Mouse (Mus musculus) spleen, postnatal 4 days (tissue): ENCODE data around the gene Gm14409.
"Not testable (repeated sequence)": the region's sequence is repeated elsewhere in the genome, so short reads cannot be mapped to it uniquely, and the experiment has no call there.

Experiments used
- DNase-seq, 2 experiments: peaks; one replicate each; pipeline ENCODE4 v3.0.0; 2022; ENCODE audit warnings: low spot score in 2 of 2

The Gm14409 gene

DNA sequence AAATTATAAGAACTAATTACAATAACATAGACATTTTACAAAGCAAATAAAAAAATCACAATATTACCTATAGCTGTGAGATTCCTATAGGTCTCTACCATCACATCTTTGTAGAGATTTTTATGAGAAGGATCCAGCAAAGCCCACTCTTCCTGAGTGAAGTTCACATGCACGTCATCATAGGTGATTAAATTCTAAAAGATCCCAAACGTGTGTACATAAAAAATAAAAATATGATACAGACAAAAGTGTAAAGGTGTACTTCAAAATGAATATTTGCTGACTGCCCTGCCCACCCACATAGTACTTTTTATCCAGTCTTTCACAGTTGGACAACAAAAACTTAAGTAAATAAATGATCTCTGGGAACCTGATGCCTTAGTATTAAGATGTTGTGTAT, at the start of gene Gm14409:
Gene Gm14409 (minus strand): TSS at position 101 of the 400 bp plus-strand sequence.
- not testable (repeated sequence) for DNase-seq

DNA sequence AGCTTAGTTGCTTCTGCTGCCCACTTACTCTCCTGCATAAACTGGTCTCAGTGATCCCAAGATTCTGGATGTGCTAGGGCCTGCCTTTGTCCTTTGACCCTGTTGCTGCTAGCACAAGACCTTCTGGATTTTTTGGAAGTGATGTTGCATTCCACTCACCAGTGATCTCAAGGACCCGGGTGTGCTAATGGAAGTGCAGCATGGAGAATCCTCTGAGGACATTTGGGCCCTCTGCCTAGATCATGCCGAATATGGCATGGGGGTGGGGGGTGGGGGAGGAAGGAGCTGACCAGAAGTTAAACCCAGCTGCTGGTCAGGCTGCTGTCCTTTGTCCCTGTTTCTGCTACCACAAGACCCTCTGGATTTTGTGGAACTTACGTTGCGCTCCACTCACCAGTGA, 42.8 kb upstream of the Gm14409 start:
- not testable (repeated sequence) for DNase-seq

DNA sequence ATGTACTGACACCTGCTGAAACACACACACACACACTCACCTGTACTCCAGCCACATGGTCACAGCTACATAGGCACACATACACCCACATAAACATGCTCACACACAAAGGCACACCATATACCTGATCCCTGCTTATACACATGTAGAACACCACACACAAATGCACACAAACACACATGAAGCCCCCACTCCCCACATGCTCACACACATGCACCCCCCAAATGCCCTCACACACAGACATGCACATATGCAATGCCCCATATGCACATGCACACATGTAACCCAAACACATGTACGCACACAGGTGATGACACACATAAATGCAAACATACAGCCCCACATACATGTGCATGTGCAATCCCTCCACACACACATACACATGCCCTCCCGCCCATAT, 38.1 kb upstream of the Gm14409 start:
- not testable (repeated sequence) for DNase-seq

DNA sequence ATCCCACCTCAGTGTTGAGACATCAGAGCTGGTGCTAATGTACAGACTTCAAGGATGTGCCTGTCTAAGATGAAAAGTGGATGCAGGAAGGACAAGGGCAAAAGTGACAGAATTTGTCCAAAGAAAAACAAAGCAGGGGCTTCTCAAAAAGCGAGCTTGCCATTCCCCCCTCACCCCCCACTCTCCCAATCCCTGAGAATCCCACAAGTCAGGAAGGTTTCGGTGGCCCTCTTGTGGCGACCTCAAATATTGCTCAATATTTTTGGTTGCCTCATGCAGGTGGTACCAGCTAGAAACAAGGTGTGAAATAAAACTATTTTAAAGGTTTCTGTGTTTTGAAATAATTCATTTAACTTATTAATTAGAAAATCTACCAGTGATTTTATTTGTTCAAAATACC, 16.9 kb upstream of the Gm14409 start:
- not testable (repeated sequence) for DNase-seq

DNA sequence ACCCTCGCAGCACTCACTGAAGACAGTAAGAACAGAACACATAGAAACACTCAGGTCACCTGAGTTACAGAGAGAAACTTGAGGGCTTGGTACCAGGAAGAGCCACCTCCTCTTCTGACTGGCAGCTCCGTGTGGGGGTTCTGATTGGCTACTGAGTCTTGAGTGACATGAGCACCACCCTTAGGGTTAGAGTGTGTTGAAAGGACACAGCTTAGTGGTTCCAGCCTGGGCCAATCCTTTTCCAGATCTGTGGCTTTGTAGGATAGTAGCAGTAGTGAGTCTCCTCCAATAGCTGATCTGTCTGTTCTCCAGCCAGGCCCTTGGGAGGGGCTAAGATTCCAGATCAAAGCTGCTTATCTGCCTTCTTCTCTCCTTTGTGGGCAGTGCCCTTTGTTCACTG, 10.9 kb upstream of the Gm14409 start:
- DNase-seq = not testable (repeated sequence)

DNA sequence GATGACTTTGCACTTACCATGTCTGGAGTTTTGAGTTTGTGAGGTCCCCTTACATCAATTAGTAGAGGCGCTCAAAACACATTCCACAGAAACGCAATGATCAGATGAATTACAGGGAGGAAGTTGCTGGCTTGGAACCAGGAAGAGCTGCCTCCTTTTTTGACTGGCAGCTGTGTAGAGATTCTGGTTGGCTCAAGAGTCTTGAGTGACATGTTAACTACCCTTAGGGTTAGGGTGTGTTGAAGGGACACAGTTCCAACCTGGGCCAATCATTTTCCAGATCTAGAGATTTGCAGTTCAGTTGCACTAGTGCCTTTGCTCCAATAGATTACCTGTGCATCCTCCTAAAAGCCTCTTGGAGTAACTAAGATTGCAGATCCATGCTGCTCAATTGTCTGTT, 5.4 kb upstream of the Gm14409 start:
- DNase-seq = not testable (repeated sequence)

DNA sequence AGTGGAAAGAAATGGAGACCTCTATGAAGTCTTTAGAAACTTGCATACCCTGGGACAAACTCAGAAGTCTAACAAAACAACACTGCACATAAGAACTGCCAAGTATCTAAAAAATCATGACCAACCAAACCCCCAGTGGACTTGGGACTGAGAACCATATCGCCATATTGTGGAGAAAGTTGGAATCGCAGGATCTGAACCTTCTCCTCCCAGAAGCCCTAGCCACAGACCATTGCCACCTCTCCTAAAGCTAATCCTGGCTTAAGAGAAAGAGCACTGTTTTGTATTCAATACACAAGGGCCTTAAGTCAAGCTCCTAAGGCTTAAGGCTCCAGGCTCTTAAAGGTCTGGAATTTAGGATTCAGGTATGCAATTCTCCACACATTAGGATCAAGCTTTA, 19.4 kb downstream of the Gm14409 start:
- DNase-seq = not testable (repeated sequence)

DNA sequence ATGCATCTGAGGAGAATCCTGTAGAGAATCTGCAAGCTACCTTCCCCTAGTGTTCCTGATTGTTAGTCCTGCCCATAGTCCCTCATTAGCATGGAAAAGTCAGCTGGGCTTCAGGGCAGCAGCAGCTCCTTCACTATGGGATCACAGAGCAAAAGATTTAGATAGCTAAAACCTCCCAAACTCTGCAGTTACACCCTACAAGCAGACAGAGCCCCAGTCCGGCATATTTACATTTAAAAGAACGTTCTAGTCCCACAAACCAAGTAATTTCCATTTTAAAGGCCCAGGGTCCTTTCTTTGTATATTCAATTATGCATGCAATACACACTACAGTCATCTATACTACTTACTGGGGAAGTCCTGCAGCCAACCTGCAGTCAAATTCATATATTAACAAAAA, 36.4 kb downstream of the Gm14409 start:
- not testable (repeated sequence) for DNase-seq
